Mouse (Mus musculus): ENCODE results near the gene Ppp1r26.

DNA sequence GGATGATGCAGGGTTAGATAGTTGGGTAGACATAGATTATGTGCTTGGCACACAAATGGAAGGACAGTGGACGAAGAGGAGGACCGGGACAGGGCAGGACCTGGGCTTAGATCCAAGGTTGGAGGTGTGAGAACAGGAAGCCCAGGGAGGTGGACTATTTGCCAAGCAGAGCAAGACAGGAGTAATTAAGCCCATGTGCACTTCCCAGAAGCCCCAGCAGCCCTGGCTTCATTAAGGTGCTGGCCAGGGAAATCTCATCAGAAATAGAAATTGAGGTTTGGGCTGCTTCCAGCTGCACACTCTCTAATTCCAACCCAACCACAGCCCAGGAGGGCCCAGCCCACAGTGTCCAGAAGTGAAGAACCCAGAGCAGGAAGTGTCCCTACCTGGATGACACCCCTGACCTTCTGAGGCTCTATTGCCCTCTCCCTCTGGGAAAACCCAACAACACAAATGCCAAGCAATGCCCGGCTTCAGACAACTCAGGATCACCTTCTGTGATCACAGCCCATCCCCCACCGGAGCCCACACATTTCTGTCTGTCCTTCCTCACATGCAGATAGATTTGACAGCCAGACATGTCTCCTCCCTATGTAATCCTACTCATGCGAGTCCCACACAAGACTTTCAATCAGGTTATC, 32.4 kb upstream of the Ppp1r26 start:
- TF ChIP-seq CTCF (conservative IDR thresholded peaks at IDR 0.05; ENCODE audit: low read length) (no peak), POU5F1 (IDR thresholded peaks at IDR 0.05; ENCODE audit: borderline replicate concordance, low read length) (no peak)
